Mouse (Mus musculus) G1E (cell line): ENCODE results near the gene Mtmr10.

Experiments
- CTCF ChIP-seq: IDR thresholded peaks from 2 replicates; pipeline ENCODE4 v1.5.1; 2012; ENCODE audit warnings: low read depth, low read length, inconsistent platforms, mixed read lengths
- POLR2AphosphoS5 ChIP-seq: IDR thresholded peaks from 2 replicates; pipeline ENCODE4 v1.6.1; 2012; ENCODE audit warnings: low read depth, low read length, inconsistent platforms; ENCODE audit not compliant: insufficient replicate concordance

DNA sequence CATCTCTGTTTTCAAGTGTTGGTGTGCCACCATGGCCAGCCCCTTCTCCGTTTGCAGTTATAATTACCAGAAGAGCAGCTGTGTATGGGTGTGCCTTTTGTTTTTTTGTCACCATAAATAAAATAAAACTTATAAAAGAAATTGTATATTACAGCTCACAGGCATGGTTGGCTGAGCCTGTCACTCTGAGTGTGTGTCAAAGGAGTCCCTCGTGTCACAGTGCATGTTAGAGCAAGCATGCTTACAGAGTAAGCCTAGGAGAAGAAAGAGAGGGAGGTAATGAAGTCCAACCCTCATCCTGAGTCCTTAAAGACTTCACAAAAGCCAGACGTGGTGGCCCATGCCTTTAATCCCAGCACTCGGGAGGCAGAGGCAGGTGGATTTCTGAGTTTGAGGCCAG is 45.0 kb upstream of the Mtmr10 start:
- TF ChIP-seq CTCF (no peak), POLR2AphosphoS5 (no peak)
